Mouse (Mus musculus) midbrain, postnatal 0 days (tissue): ENCODE measurements around the gene Usp34. TPM values are rescaled to one million over a fixed set of nuclear protein-coding genes. Genes with fewer than 3 reads are reported as not detected.
"Not testable (repeated sequence)": the region's sequence is repeated elsewhere in the genome, so short reads cannot be mapped to it uniquely, and the experiment has no call there.

Experiments used
- ATAC-seq: fragments of 200-750 bp; cut with Nextera tagmentation; 2 replicates; pipeline ENCODE4 v1.8.0; 2017; ENCODE audit warnings: moderate number of reproducible peaks, mild to moderate bottlenecking, moderate TSS enrichment, moderate library complexity; ENCODE audit not compliant: low FRiP score
- DNase-seq: peaks from one replicate; pipeline ENCODE4 v3.0.0-alpha.2; 2015; ENCODE audit warnings: low spot score
- H3K27ac ChIP-seq: fragments of 300-500 bp; sonication (generic); 2 replicates; pipeline ENCODE4 v1.5.1; 2014; ENCODE audit warnings: low read depth, mild to moderate bottlenecking, low read length, mixed read lengths
- H3K27me3 ChIP-seq: fragments of 300-500 bp; sonication (generic); 2 replicates; pipeline ENCODE4 v1.6.1; 2014; ENCODE audit warnings: low read length, control low read depth, mixed read lengths; ENCODE audit not compliant: insufficient read depth
- H3K36me3 ChIP-seq: fragments of 300-500 bp; sonication (generic); 2 replicates; pipeline ENCODE4 v1.6.1; 2014; ENCODE audit warnings: low read length, control low read depth, mixed read lengths; ENCODE audit not compliant: insufficient read depth
- H3K4me1 ChIP-seq: fragments of 300-500 bp; sonication (generic); 2 replicates; pipeline ENCODE4 v1.6.1; 2014; ENCODE audit warnings: mild to moderate bottlenecking, control low read depth, antibody characterized with exemption, low read length, mixed read lengths; ENCODE audit not compliant: insufficient read depth
- H3K4me2 ChIP-seq: fragments of 300-500 bp; sonication (generic); 2 replicates; pipeline ENCODE4 v1.6.1; 2014; ENCODE audit warnings: low read depth, mild to moderate bottlenecking, low read length, mixed read lengths; ENCODE audit not compliant: poor library complexity, severe bottlenecking
- H3K4me3 ChIP-seq: fragments of 300-500 bp; sonication (generic); 2 replicates; pipeline ENCODE4 v1.5.1; 2014; ENCODE audit warnings: low read depth, mild to moderate bottlenecking, low read length, moderate library complexity
- H3K9ac ChIP-seq: fragments of 300-500 bp; sonication (generic); replicated peaks from 2 replicates; pipeline ENCODE4 v1.6.1; 2014; ENCODE audit warnings: mild to moderate bottlenecking, low read length, moderate library complexity, mixed read lengths; ENCODE audit not compliant: poor library complexity, severe bottlenecking
- H3K9me3 ChIP-seq: fragments of 300-500 bp; sonication (generic); 2 replicates; pipeline ENCODE4 v1.6.1; 2016; ENCODE audit warnings: low read length, control low read depth
- CTCF ChIP-seq: IDR thresholded peaks from 2 replicates; pipeline ENCODE4 v1.5.1; 2016; ENCODE audit warnings: antibody characterized with exemption, mild to moderate bottlenecking
- WGBS: fragments of 180-500 bp; shearing (Covaris S2); extraction: QIAGEN DNeasy Blood & Tissue Kit; methylation state at CpG from one replicate; pipeline ENCODE4 v1.1.7; 2014; 5-methylcytosine and 5-hydroxymethylcytosine counted together
- polyA plus RNA-seq: library from polyadenylated mRNA; unstranded; fragments of >200 nt; fragmentation: Nextera tagmentation; extraction: Ambion mirVana; gene quantifications from 2 replicates; pipeline ENCODE4 v1.2.1, GENCODE M21; 2015
- total RNA-seq: library from RNA; depleted of rRNA; stranded (reverse); fragments of >200 nt; gene quantifications from 2 replicates; pipeline ENCODE4 v1.2.3, GENCODE M21; 2014

Usp34 gene
- total and polyA plus RNA-seq, 2 experiments from 2014 or later = 30.2 to 107 TPM

GRCm38 (mm10) chr11:23497335-23497717, 190.6 kb downstream of the Usp34 start:
- no peaks in the 10 kb centered on the region for H3K9me3 ChIP-seq
- DNase-seq = peak; percentile 90
- peak overlapping the region; percentile 77 for H3K4me3 ChIP-seq
- peaks cover 19% of the 10 kb centered on the region for H3K36me3 ChIP-seq
- ATAC-seq = peak; percentile 88
- peak overlapping the region; percentile 85 for H3K9ac ChIP-seq
- WGBS = 0% methylated on average over 17 of the region's 22 CpGs
- no peak; the same call in 1 of the 2 replicates for TF ChIP-seq CTCF
- H3K27ac ChIP-seq = peak overlapping the region; percentile 91
- H3K4me2 ChIP-seq = peak overlapping the region; percentile 55
- H3K27me3 ChIP-seq = no peaks in the 10 kb centered on the region
- H3K4me1 ChIP-seq = peaks cover 15% of the 10 kb centered on the region

DNA sequence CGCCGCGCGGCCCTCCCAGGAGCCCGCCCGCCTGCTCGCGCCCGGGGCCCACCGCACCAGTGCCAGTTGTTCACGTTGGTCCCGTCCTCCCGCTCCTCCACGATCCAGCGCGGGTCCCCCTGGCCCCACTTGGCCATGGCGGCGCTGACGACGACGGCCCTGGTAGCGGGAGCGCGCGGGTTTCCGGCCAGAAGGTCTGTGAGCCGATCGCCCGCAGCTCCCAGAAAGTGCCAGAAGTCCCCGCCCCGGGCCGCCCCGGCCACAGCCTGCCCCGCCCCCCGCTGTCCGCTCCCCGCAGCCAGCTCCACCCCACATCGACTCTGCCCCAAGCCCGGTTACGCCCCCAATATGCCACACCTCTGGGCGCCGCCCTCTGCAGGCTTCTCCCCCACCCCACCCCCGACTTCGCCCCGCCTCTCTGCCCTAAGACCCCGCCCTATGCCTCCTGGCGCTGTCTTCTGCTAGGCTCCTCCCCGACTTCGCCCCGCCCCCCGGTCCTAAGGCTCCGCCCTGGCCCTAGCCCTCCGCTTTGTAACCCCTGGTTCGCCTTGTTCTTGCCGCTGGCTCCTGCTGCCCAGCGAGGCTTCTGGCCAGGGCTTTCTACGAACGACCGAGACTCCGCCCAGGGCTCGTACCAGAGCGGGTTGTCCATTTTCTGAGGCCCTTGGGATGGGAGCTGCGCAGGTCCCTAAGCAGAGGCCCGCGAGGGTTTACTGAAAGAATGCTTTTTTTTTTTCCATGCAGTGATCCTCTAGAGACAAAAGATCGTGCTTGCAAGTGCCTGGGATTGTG, 191.2 kb downstream of the Usp34 start, which contains the start of gene Ahsa2:
TSS of gene Ahsa2 (minus strand) at position 313 of the 792 bp plus-strand sequence.
- under 1% methylated on average over 44 of the region's 66 CpGs for WGBS
- H3K27me3 ChIP-seq = no peaks in the 10 kb centered on the region
- peaks cover 13% of the 10 kb centered on the region for H3K36me3 ChIP-seq
- peak within 1 kb of the TSS; percentile 55 for H3K4me2 ChIP-seq
- ATAC-seq (peak; percentile 93), DNase-seq (peak; percentile 96)
- H3K4me3 ChIP-seq = peak within 1 kb of the TSS; percentile 77
- TF ChIP-seq CTCF = no peak
- H3K27ac ChIP-seq = peak within 1 kb of the TSS; percentile 91
- no peaks in the 10 kb centered on the region for H3K9me3 ChIP-seq
- peak within 1 kb of the TSS; percentile 85 for H3K9ac ChIP-seq
- peaks cover 15% of the 10 kb centered on the region for H3K4me1 ChIP-seq

- DNase-seq (no peak), ATAC-seq (no peak)
- H3K4me1 ChIP-seq = peaks cover 15% of the 10 kb centered on the region
- no peaks in the 10 kb centered on the region for H3K27me3 ChIP-seq
- peaks cover 6% of the 10 kb centered on the region; the same call in 1 of the 2 replicates for H3K36me3 ChIP-seq
- no peaks in the 10 kb centered on the region for H3K9me3 ChIP-seq
- H3K4me2 ChIP-seq = peak overlapping the region; percentile 55
- peak overlapping the region; percentile 91 for H3K27ac ChIP-seq
- peak overlapping the region; percentile 85 for H3K9ac ChIP-seq
- TF ChIP-seq CTCF = no peak
- WGBS = 32% methylated on average over 5 of the region's 5 CpGs
- peak overlapping the region; percentile 77 for H3K4me3 ChIP-seq
Observed at GRCm38 (mm10) chr11:23498609-23499008, 191.9 kb downstream of the Usp34 start.

GRCm38 (mm10) chr11:23504801-23505200, 198.1 kb downstream of the Usp34 start:
- not testable (repeated sequence) for H3K9ac ChIP-seq, H3K4me1 ChIP-seq, H3K4me3 ChIP-seq, H3K9me3 ChIP-seq, H3K4me2 ChIP-seq, H3K36me3 ChIP-seq, DNase-seq, ATAC-seq, H3K27ac ChIP-seq, H3K27me3 ChIP-seq
- 83% methylated on average over 5 of the region's 5 CpGs for WGBS

GRCm38 (mm10) chr11:23514785-23515184, 208.1 kb downstream of the Usp34 start:
- H3K27me3 ChIP-seq, H3K27ac ChIP-seq, H3K9ac ChIP-seq, H3K4me2 ChIP-seq, ATAC-seq, H3K4me1 ChIP-seq, DNase-seq, H3K36me3 ChIP-seq, H3K4me3 ChIP-seq, H3K9me3 ChIP-seq: not testable (repeated sequence)
- 63% methylated on average over 4 of the region's 4 CpGs for WGBS

GRCm38 (mm10) chr11:23515315-23515714, 208.6 kb downstream of the Usp34 start:
- Histone ChIP-seq H3K4me1 (no peaks in the 10 kb centered on the region), H3K36me3 (no peaks in the 10 kb centered on the region), H3K9me3 (no peaks in the 10 kb centered on the region), H3K27ac (no peak overlapping the region), H3K27me3 (no peaks in the 10 kb centered on the region), H3K4me2 (no peak overlapping the region), H3K9ac (no peak overlapping the region), H3K4me3 (no peak overlapping the region)
- DNase-seq (no peak), ATAC-seq (no peak)
- WGBS = 80% methylated on average over 2 of the region's 2 CpGs
- TF ChIP-seq CTCF = no peak
